Mouse (Mus musculus): ENCODE data around the gene Slc9a9. TPM values are rescaled to one million over a fixed set of nuclear protein-coding genes. Genes with fewer than 3 reads are reported as not detected.

Slc9a9 gene
- total RNA-seq, 2 experiments from 2014 or later = 2.0 TPM

DNA sequence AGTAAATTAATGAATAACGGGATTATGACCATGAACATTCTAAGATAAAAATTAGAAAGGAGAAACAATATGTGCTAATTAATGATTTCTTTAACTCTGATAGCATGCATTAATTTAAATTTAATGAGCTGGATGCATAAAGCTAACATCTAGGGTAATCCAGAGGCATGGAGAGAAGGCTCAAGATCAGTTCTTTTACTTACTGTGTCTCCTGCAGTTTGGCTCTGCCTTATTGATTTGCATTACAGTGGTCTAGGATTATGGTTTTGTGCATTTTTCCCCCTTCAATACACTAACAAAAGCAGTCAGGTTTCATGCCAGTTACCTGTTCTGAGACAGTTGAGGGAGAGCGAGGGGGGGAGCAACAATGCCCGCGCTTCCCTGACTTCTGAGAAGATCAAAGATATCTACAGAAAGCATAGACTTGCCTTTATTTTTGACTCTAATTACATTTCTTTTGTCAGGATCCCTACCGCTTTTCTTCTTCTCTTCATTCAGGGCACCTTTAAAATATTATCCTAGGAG lies 298.9 kb downstream of the Slc9a9 start:
- no peak for DNase-seq
- Histone ChIP-seq H3K4me3 (no peak overlapping the region), H3K27ac (no peak overlapping the region)
- no peak for TF ChIP-seq CTCF (IDR thresholded peaks at IDR 0.05)
- intact Hi-C loops (cut with DNase I) = no loop called here

- H3K4me3 ChIP-seq = no peak overlapping the region
- TF ChIP-seq CTCF (IDR thresholded peaks at IDR 0.05) = no peak
- intact Hi-C loops (cut with DNase I) = no loop called here
- no peak for DNase-seq
- no peak overlapping the region for H3K27ac ChIP-seq
Measured at GRCm38 (mm10) chr9:94969131-94969530, 299.4 kb downstream of the Slc9a9 start.

DNA sequence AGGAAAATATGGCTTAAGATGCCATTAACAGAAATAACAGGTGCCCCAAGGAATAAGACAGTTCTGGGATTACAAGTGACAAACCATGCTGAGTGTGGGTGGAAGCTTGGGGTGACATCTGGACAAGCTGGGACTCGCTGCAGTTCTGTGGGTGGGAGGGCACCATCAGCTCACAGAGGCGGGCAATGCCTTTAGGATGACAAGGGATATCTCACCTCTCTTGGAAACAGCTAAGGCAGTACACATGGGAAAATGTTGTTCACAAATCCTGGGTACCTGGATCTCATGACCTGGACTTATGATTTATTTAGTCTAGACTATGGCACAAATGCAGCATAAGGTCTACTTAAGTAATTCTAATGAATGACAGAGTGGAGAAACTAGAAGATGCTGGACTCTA lies 302.3 kb downstream of the Slc9a9 start:
- intact Hi-C loops (cut with DNase I) = no loop called here
- no peak overlapping the region for H3K27ac ChIP-seq
- TF ChIP-seq CTCF (IDR thresholded peaks at IDR 0.05) = no peak
- H3K4me3 ChIP-seq = no peak overlapping the region
- no peak for DNase-seq

GRCm38 (mm10) chr9:94972693-94973092 lies 303.0 kb downstream of the Slc9a9 start:
- H3K27ac ChIP-seq = no peak overlapping the region
- no peak for TF ChIP-seq CTCF (IDR thresholded peaks at IDR 0.05)
- intact Hi-C loops (cut with DNase I) = no loop called here
- DNase-seq = no peak
- no peak overlapping the region for H3K4me3 ChIP-seq

- TF ChIP-seq CTCF (IDR thresholded peaks at IDR 0.05) = no peak
- intact Hi-C loops (cut with DNase I) = no loop called here
- H3K27ac ChIP-seq = no peak overlapping the region
- H3K4me3 ChIP-seq = no peak overlapping the region
- DNase-seq = no peak
Measured at GRCm38 (mm10) chr9:94976191-94976590, 306.5 kb downstream of the Slc9a9 start.

GRCm38 (mm10) chr9:94993575-94993974 lies 323.9 kb downstream of the Slc9a9 start:
- Histone ChIP-seq H3K4me3 (no peak overlapping the region), H3K27ac (no peak overlapping the region)
- DNase-seq = no peak
- no peak for TF ChIP-seq CTCF (IDR thresholded peaks at IDR 0.05)
- intact Hi-C loops (cut with DNase I) = no loop called here

GRCm38 (mm10) chr9:95020136-95020706 lies 350.5 kb downstream of the Slc9a9 start:
- TF ChIP-seq CTCF (IDR thresholded peaks at IDR 0.05) = no peak
- intact Hi-C loops (cut with DNase I) = no loop called here
- no peak overlapping the region for H3K4me3 ChIP-seq
- H3K27ac ChIP-seq = no peak overlapping the region
- DNase-seq = no peak

DNA sequence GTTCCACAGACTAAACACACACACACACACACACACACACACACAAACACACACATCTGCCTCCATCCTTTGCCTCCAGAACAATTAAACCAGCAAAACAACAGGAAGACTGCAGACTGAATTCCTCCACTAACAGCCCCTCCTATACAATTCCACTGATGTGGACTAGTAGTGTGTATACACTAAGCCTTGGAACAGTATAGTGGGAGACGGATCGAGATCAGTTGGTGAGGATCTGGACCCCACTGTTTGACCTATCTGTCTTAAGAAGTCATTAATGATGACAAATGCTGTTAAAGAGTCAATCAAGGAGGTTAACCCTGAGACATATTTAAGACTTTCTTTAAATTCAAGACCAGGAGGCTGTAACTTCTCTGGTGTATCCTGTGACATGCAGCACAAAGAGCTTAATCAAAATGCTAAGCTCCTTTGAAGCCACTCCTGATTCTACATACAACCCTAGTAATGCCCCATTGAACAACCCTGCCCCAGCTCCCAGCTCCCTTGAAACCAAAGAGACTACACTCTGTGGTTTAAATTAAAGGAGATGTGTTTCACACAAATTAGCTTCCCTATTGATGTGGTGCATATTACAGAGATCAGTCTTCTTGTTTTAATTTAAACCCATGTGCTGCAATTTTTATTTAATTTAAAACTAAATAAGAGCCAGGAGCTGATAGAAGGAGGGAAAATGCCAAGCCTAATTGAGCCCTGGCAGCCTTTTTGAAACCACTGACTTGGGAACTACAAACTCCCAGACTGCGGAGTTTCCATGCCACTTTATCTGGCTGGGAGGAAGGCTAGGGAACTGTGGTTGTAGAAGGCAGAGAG lies 364.6 kb downstream of the Slc9a9 start:
- intact Hi-C loops (cut with DNase I) = no loop called here
- DNase-seq = no peak
- no peak for TF ChIP-seq CTCF (IDR thresholded peaks at IDR 0.05)
- Histone ChIP-seq H3K4me3 (no peak overlapping the region), H3K27ac (no peak overlapping the region)

DNA sequence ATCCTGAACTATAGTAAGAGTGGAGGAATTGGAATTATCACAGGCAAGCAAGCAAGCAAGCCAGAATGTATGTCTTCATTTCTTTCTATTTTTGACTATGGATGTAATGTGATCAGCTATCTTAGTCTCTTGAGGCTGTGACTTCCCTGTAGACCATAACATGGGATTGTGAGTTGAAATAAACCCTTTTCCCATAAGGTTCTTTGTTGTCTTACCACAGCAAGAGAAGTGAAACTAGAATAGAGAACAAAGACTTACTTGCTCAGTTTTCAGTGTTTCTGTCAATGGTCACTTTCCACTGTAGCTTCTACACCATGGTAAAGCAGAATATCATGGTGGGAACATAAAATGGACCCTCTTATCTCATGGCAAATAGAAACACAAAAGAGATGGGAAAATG lies 366.5 kb downstream of the Slc9a9 start:
- intact Hi-C loops (cut with DNase I) = no loop called here
- DNase-seq = no peak
- no peak for TF ChIP-seq CTCF (IDR thresholded peaks at IDR 0.05)
- Histone ChIP-seq H3K4me3 (no peak overlapping the region), H3K27ac (no peak overlapping the region)

- intact Hi-C loops (cut with DNase I) = no loop called here
Measured at GRCm38 (mm10) chr9:95042420-95042819, 372.7 kb downstream of the Slc9a9 start.

DNA sequence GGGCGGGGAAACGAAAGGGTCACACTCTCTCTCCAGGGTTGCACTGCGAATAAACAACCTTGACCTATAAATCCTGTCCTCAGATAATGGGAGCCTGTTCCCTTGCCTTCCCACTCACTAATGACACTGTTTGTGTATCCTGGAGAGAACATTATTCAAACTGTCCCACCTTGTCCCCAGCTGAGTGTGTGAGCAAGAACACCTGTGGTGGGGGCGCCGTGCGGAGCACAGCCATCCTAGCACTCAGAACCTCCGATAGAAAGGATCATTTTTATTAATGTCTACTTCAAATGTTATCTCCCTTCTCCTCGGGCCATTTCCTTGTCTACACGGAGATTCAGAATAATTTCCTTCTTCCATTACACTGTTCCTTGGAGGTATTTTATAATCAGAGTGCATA lies 382.5 kb downstream of the Slc9a9 start:
- DNase-seq = no peak
- Histone ChIP-seq H3K27ac (no peak overlapping the region), H3K4me3 (no peak overlapping the region)
- no peak for TF ChIP-seq CTCF (IDR thresholded peaks at IDR 0.05)
- intact Hi-C loops (cut with DNase I) = no loop called here

More at GRCm38 (mm10) chr9:95042420-95042819, 372.7 kb downstream of the Slc9a9 start:
- Histone ChIP-seq H3K27ac (no peak overlapping the region), H3K4me3 (no peak overlapping the region)
- no peak for DNase-seq
- TF ChIP-seq CTCF (IDR thresholded peaks at IDR 0.05) = no peak

- Histone ChIP-seq H3K4me3 (no peak overlapping the region), H3K27ac (no peak overlapping the region)
- no peak for TF ChIP-seq CTCF (IDR thresholded peaks at IDR 0.05)
- intact Hi-C loops (cut with DNase I) = no loop called here
- no peak for DNase-seq
Measured at GRCm38 (mm10) chr9:95053183-95053582, 383.5 kb downstream of the Slc9a9 start.

DNA sequence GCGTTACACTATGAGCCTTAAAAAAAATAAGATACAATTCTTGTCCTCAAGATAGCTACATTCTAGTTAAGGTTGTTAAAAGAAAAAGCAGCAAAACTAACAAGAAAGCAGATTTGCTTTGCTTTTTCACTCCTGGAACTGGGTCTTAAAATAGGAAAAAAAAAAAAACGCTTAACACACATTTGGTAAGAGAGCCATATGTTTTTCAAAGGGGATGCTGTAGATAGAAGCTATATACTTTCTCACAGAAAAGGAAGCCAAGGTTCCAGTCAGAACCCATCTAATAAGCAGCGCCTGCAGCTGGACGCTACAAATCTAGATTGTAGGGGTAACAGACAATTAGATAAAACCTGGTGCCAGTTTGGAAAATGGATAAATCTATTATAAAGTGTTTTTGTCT lies 386.1 kb downstream of the Slc9a9 start:
- no peak for DNase-seq
- no peak for TF ChIP-seq CTCF (IDR thresholded peaks at IDR 0.05)
- intact Hi-C loops (cut with DNase I) = no loop called here
- Histone ChIP-seq H3K4me3 (no peak overlapping the region), H3K27ac (no peak overlapping the region)
